Mouse (Mus musculus): ENCODE results near the gene Snip1.

Snip1 gene

GRCm38 (mm10) chr4:125099458-125099857 lies 33.0 kb downstream of the Snip1 start:
- DNase-seq (ENCODE audit: low spot score in 2 of 2) = peak; percentile 34 to 70

DNA sequence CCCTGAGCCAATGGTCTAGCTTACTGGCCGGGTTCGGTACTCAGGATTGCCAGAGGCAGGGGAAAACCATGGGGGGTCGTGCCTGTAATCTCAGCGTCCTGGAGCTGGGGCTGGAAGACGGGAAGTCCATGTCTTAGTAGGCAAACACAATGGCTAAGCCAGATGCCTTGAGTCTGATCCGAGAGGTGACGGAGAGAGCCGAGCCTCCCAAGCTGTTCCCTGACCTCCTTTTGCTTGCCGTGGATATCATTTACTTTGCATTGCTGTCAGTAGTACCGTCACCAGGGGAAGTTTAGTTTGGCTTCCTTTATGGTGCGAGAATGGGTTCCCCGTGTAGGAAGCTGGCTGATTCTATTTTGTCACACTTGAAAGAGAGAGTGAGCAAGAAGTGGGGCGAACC lies 34.9 kb downstream of the Snip1 start:
- no peak for DNase-seq (ENCODE audit: low spot score in 2 of 2)

DNA sequence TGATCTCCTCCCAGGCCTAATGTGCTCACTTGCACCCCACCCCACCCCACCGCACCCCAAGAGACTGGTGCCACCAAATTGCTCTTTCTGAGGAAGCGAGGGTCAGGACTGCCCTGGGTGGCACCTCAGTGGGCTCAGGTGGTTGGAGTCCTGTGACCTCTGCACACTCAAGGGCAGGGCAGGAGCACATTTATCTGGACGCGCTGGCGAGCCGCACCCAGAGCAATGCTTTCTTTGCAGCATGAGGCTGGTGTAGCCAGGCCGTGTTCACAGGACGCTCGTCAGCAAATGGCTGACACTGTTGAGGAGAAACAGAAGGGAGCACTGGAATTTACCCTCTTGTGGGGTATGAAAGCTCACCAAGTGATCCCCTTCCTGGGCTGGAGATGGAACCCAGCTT lies 38.9 kb downstream of the Snip1 start:
- DNase-seq (ENCODE audit: low spot score in 2 of 2) = no peak

- peak; percentile 84 to 85 for DNase-seq (ENCODE audit: low spot score in 2 of 2)
These were observed 48.2 kb downstream of the Snip1 start for GRCm38 (mm10) chr4:125114638-125115037.

- DNase-seq (ENCODE audit: low spot score in 2 of 2) = no peak
These were observed 48.6 kb downstream of the Snip1 start for GRCm38 (mm10) chr4:125115081-125115480.

GRCm38 (mm10) chr4:125115710-125116089 lies 49.2 kb downstream of the Snip1 start:
- peak; percentile 26 to 34 for DNase-seq (ENCODE audit: low spot score in 2 of 2)

DNA sequence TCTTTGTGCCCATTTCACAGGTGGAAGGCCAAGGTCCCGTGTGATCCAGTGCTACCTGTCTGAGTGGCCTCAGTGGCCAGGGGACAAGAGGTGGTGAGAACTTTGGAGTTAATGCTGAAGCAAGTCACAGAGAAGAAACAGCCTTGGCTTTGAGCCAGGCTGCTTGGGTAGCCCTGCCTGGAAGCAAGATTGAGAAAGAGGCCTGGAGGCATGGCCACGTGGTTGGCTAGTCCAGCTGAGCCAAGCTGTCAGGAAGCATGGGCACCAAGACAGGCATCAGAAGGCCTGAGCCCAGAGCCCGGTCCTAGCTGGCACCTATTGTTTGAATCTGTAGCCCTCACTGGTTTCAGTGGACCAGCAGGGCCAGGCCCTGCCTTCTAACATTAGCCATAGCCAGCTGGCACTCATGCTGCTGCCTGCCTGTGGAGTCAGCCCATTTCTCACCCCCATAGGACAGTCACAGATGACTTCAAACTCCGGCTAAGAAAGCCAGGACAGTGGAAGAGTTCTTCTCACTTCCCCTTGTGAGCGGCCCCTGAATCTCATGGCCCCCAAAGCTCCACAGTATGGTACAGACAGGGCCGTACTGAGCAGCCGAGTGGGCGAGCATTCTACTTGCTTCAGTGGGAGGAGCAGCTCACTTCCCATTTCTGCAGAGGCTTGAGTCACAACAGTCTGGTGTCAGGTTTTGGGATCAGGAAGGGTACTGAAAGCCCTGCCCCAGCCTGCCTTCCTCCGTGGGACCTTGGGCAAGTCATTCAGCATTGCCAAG lies 49.8 kb downstream of the Snip1 start:
- peak; percentile 70 for DNase-seq (ENCODE audit: low spot score in 2 of 2)

DNA sequence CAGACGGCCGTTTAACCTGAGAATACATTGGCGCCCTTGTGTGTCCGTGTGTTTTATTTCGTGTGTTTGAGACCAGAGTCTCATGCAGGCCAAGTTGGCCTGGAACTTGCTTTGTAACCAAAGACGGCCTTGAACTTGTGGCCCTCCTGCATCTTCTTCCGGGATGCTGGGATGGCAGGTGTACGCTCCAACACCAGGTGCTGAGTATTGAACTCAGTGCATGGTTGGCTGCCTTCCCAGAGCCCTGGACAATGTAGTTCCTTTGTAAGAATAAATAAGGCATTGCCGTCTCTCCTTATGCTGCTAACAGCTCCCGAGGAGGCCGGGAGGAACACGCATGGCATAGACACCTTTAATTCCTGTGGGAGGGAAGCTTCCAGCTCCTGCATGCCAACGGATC lies 50.5 kb downstream of the Snip1 start:
- DNase-seq (ENCODE audit: low spot score in 2 of 2) = no peak

- no peak for DNase-seq (ENCODE audit: low spot score in 2 of 2)
These were observed 51.4 kb downstream of the Snip1 start for GRCm38 (mm10) chr4:125117902-125118320.

DNA sequence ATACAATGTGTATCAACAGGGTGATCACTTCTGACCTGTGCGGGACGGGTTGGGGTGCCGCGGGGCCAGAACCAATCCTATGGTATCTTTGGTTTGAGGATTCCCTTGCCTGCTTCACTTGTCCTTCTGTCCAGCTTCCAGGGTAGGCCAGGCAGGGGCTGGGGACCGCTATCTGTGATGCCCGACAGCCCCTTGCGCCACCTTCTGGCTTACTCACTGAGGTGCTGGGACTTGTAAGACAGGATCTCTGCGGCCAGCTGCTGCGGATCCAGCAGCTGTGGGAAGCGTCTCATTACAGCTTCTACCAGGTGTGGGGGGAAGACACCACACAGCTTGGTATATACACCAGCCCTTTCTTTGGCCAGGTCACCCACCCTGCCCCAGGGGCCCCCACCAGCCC lies 52.6 kb downstream of the Snip1 start:
- DNase-seq (ENCODE audit: low spot score in 2 of 2) = no peak

DNA sequence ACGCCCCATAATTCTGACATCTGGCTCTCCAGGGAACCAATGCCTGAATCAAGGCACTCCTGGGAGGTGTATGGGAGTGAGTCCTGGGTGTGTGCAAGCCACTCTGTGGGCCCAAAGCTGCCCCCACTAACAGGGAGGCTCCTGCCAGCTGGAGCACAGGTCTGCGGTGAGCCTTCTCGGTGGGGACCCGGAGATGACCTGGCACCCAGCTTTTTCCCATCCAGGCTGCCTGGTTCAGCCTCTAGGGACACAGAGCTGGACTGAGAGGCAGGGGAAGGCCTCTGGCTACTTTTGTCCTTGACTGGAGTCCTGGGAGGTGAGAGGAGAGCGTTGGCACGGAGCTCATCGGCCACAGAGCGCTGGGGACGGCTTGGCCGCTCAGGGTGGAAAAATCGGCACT lies 53.2 kb downstream of the Snip1 start:
- DNase-seq (ENCODE audit: low spot score in 2 of 2) = no peak

GRCm38 (mm10) chr4:125122431-125123278 lies 56.2 kb downstream of the Snip1 start:
- peak; percentile 80 to 86 for DNase-seq (ENCODE audit: low spot score in 2 of 2)

DNA sequence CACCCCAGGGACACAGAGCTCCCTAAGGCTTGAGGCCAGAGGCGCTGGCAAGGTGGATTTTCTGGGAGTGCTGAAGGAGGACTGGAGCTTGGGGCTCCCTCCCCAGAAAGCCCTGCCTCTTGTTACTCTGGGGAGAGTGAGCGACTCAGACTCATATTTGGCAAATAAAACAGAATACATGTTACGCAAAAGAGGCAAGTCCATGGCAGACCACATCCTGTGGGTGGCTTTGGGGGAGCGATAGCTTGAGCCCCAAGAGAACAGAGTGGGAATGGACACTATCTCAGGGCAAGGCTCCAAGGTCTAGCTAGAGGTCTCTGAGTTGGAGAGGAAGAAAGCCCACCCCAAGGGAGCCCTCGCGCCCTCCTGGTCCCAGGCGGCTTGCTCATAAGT lies 56.8 kb downstream of the Snip1 start:
- no peak for DNase-seq (ENCODE audit: low spot score in 2 of 2)

Data from heart, adult 9 months (tissue).